Mouse (Mus musculus): ENCODE data around the gene Slc39a10. TPM values are rescaled to one million over a fixed set of nuclear protein-coding genes. Genes with fewer than 3 reads are reported as not detected.

Slc39a10 gene
- 23.8 TPM for polyA plus RNA-seq (2015; fragmentation: Illumina TruSeq; extraction: RNeasy Lipid Tissue Mini Kit (QIAGEN cat#74804); ENCODE audit: insufficient read depth, low replicate concordance)

GRCm38 (mm10) chr1:46892752-46893151 is at the start of gene Slc39a10:
TSS of gene Slc39a10 (minus strand) at chr1:46892852.

Data from spleen, adult 10 weeks (tissue).